Mouse (Mus musculus): ENCODE results near the gene Sptb.

- no peak for TF ChIP-seq POLR2A (IDR thresholded peaks at IDR 0.05; ENCODE audit: borderline replicate concordance, control insufficient read depth, low read depth, low read length)
- no peak for TF ChIP-seq CTCF (IDR thresholded peaks at IDR 0.05; ENCODE audit: control insufficient read depth, insufficient read depth, low read length)
Observed at GRCm38 (mm10) chr12:76615580-76615937, 94.8 kb downstream of the Sptb start.
